Mouse (Mus musculus) kidney, adult 8-10 months (tissue): ENCODE measurements at regions not wholly inside any gene's neighbourhood (a gene's known extent, or its start where the extent isn't known, plus 50 kb on each side); places are given as distances from the start of the nearest gene placed in this dataset.
A peak's percentile ranks its signal among the peaks of the same experiment; 100 is the strongest.
"Not testable (repeated sequence)": the region's sequence is repeated elsewhere in the genome, so short reads cannot be mapped to it uniquely, and the experiment has no call there.

Experiments used
- DNase-seq, 2 experiments: peaks; one replicate each; pipeline ENCODE4 v3.0.0; 2022

DNA sequence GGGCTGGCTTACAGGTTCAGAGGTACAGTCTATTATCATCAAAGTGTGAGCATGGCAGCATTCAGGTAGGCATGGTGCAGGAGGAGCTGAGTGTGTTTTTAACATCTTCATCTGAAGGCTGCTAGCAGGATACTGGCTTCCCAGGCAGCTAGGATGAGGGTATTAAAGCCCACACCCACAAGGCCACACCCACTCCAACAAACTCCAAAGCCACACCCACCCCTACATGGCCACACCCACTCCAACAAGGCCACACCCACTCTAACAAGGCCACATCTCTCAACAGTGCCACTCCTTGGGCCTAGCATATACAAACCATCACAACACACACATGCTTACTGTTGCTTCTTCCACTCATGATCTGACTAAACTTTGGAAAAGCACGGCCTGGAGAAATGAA is 172.5 kb downstream of the Msrb3 start:
- DNase-seq, result no peak

DNA sequence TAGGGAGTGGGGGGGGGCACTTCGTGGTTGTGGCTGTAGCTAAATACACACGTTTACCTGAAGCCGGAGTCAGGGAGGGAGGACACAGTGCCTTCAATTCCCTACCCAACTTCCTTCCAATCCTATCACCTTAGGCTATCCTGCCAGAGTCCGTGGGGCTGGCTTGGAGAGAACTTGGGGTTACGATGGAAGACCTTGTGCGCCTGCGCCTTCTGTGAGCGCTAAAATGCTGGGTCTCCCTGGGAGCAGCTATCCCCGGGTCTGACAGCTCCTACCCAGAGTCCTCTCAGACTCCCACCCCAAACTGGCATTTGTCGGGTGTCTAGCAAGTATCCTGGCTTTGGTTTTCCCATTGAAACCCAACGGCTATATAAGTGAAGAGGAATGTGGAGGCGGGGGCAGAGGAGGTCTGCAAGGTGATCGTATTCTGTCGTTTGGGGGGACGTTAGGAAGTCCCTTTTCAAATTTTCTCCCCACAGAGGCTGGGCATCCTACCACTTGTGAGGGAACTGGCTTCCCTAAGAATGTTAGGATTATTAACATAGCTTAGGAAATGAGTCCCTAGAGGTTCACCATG is 176.9 kb downstream of the Msrb3 start:
- no peak for DNase-seq

DNA sequence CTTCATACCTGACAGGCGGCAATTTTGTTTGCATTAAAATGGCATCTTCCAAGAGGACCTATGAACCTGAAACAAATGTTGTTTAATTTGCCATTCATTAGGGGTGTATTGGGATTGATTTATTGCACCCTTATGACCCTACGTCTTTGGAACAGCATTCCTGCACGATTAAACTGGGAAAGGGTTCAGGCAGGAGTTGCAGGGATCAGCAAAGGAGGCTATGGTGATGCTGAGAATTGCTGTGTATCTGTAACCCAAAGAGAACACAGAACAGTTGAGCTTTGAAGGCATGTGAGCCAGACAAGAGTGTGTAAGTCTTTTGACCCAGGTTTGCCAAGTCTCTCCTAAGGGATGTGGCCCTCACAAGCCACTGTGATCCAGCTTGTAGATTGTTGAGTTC is 177.9 kb downstream of the Msrb3 start:
- DNase-seq, result no peak

DNA sequence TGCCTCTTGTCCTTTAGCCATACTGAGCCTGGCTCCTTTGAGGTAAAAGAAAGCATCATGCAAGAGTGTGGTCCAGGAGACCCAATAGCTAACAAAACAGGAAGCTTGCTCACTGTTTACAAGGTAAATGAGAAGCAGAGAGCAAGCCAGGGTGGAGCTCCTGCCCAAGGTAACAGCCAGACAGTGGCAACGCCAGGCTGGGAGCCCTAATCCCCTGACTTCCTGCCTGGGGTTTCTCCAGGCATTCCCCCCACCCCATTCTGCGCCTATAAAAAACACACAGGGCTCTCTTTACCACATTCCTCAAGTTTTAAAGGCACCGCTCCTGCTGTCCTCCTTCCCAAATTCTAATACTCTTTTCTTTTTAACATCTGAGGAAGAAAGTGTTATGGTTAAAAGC is 178.8 kb downstream of the Msrb3 start:
- no peak for DNase-seq

GRCm38 (mm10) chr10:120717159-120717567 is 181.7 kb downstream of the Msrb3 start:
- no peak for DNase-seq

GRCm38 (mm10) chr10:120716391-120716790 is 182.5 kb downstream of the Msrb3 start:
- DNase-seq, result no peak

DNA sequence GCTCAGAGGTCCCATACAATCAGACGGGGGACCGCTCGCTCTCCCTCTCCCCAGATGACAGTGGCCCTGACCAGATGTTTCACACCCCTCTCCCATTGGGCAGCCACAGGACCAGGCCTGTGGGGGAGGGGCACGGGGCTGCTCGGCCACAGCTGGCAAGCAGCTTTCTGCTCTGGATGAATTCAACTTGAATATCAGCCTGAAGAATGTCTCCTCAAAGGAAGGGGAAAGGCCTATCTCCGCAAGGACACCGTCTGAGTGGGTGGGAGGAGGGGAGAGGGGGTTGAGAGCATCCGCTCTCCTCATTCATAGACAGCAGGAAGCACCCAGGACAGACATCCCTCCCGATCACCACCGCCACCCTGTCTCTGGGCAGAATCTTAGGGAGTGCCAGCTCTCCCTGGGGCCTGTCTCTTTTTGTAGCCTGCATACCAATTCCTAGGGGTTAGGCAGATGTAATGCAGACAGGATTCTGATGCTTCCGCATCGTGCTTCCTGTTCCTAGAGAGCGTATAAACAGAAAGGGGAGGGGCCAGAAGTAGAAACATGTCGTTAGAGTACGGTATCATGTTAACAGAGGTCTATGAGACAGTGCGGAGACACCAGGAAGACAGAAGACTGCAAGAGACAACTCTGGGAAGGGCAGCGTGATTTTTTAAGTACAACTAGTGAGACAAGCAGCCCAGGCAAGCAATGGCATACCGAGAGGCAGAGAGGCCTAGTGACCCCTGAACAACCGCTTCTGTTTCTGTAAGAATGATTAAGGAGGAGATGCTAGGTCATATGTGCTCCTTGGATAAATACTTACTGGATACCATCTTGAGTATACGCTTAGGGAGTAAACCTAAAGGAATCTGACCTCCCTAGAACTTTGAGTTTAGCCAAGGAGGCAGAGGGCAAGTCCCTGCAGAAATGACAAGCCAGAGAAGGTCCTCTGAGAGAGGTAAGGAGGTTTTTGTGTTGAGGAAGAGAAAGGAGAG is 190.8 kb downstream of the Msrb3 start:
- no peak for DNase-seq

- no peak for DNase-seq
Measured at GRCm38 (mm10) chr10:120706684-120707290, 192.1 kb downstream of the Msrb3 start.

DNA sequence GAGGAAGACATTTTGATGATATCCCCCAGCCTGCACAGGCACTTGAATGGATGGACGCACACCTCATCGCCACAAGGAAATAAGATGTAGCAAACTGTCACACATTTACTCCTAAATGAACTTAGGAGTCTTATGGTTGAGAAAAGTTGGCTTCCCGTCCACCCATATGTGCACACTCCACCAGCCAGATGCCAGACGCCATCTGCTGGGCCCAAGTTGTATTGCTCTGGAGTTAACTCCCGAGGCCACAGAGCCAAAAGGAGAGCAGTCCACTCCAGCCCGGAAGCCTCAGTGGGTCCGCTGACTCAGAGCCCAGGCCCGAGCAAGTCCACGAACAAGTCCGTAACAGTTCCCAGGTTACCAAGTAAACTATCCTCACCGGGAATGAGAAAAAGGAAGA is 197.1 kb downstream of the Msrb3 start:
- DNase-seq, result peak; percentile 58 to 78

DNA sequence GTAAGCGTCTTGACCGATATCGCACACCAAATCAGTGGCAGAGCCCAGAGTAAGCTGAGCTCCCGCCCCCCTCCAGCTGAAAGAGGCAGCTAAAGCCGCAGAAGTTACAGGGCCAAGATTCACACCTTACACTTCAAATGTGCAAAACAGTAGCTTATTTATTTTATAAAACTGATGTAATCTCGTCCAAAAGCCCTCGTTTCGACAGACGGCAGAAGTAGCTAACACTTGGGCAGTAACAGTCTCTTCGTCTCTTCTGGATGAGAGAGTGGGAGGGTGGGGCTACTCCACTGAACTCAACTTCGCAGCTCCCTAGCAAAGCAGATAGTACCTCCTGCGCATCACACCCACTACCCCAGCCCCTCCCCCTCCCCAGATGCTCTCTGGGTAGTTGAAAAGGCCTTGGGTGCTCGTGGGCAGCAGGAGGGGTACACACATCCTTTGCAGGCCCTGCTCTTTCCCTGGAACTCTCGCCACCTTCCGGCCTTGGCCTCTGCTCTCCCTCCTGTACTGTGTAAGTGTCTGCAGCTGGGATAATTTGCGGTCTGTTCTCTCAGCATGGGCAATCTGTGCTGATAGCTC is 201.5 kb downstream of the Msrb3 start:
- no peak for DNase-seq

GRCm38 (mm10) chr10:120696481-120696880 is 202.4 kb downstream of the Msrb3 start:
- DNase-seq, result no peak

- no peak for DNase-seq
Measured at GRCm38 (mm10) chr10:120694472-120694871, 204.4 kb downstream of the Msrb3 start.

GRCm38 (mm10) chr10:120691451-120691850 is 207.4 kb downstream of the Msrb3 start:
- DNase-seq, result peak; percentile 22 to 45

- no peak for DNase-seq
Measured at GRCm38 (mm10) chr10:120686123-120686522, 209.9 kb upstream of the Hmga2 start.

GRCm38 (mm10) chr10:120682021-120682420 is 205.8 kb upstream of the Hmga2 start:
- no peak for DNase-seq

DNA sequence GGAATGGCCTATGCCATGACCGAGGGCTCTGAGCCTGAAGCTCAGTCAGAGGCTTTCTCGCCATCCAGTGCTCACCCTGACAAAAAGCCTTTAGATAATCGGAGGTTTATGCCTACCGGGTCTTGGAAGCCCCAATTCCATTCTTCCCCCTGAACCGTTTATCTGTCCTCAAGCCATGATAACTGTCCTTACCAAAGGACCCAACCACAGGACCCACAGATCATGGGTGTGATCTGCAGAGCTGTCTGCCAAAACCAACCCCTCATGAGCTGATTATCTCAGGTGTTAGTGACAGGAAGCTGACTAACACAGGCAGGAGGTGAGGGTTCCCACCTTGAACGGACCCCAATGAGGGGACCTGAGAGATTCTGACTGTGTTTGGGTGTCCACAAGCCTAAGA is 203.7 kb upstream of the Hmga2 start:
- DNase-seq, result no peak

GRCm38 (mm10) chr10:120678277-120678676 is 202.0 kb upstream of the Hmga2 start:
- no peak for DNase-seq

GRCm38 (mm10) chr10:120675369-120675768 is 199.1 kb upstream of the Hmga2 start:
- no peak for DNase-seq

DNA sequence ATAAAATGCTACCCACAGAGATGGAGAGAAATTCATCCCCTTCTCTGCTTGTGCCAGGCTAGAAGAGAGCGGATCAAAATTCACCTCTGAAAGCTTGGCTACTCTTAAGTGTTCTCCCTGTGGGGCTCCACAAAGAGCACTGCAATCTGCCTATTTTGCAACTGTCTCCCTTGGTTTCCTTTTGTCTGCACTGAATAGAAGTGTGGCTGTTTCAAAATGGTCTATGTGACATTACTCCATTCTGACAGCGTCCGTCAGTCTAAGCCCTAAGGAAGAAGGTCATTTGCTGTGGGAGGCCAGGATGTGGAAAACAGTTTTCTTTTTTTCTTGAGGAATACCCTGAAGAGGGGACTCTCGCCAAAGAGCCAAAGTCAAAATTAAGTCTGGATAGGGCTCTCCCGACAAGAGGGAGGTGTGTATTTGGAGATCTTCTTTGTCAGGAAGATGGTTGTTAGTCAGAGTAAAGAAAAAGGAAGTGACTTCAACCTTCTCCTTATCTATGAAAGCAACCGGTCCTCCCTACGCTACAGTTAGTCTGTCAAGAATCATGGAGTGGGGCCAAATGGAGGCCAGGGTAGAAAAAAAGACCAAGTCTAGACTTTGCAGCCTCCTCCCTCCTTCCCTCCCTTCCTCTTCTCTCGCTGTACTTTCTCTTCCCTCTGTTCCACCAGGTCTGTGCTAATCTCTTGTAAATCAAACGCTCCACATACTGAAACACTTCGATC is 198.2 kb upstream of the Hmga2 start:
- no peak for DNase-seq

DNA sequence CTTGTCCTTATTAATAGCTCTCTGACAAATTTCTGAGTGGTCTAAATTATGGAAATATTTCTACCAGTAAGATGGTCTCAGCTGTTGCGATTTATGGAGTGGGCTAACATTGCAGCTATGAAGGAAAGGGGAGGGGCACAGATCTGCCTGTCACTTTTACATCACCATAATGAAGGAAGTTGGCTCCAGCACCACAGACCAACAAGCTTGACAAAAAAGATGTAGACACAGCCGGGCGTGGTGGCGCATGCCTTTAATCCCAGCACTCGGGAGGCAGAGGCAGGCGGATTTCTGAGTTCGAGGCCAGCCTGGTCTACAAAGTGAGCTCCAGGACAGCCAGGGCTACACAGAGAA is 191.4 kb upstream of the Hmga2 start:
- not testable (repeated sequence) for DNase-seq

DNA sequence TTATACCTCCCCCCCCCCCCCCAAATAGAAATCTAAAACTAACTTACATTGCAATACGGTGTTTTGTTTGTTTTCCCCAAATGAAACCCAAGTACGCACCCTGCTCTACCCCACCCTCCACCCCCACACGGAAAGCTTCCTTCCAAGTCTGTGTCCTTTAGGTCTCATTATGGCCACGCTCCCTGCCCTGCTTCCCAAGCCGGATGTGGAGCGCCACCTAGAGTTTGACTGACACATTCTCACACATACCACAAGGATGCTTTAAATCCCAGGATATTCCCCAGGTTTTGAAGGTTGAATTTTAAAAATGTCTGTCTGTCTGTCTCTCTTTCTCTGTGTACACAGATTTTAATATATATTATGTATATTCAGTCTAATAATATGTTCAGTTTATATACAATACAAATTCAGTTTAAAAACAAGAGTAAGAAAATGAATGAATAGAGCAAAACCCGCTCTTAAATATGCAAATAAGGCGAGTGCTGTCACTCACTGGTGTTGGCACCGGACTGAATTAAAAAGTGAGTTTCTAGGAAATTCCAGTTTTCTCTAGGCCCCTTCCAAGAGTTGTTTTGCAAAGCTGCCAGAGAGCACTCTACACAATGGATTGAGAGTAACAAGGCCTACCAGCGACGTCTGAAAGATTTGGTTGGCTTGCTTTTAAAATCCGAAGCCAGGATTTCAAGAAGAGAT is 190.9 kb upstream of the Hmga2 start:
- peak; percentile 26 to 35 for DNase-seq

GRCm38 (mm10) chr10:120666202-120666860 is 190.1 kb upstream of the Hmga2 start:
- DNase-seq, result no peak
